Mouse (Mus musculus) CD8-positive naive resting alpha-beta T cell, adult 2 months (primary cell): ENCODE measurements around the gene Tmc8.
"Not testable (repeated sequence)": the region's sequence is repeated elsewhere in the genome, so short reads cannot be mapped to it uniquely, and the experiment has no call there.

Source experiments
- DNase-seq, 2 experiments: peaks; one replicate each; pipeline ENCODE4 v3.0.0; 2022; ENCODE audit warnings: low read depth in 2 of 2, low spot score in 2 of 2

Gene Tmc8

GRCm38 (mm10) chr11:117824060-117824969, 42.4 kb downstream of the Tmc8 start:
- DNase-seq, result peak; percentile 72 to 83

GRCm38 (mm10) chr11:117825333-117826101, 43.6 kb downstream of the Tmc8 start, which contains the start of the genes Afmid and Tk1:
TSS of gene Afmid (plus strand) at chr11:117825924.
TSS of gene Tk1 (minus strand) at chr11:117826092.
- DNase-seq, result no peak

- DNase-seq, result no peak
Measured at GRCm38 (mm10) chr11:117826164-117826563, 44.3 kb downstream of the Tmc8 start.

GRCm38 (mm10) chr11:117826916-117827315, 45.0 kb downstream of the Tmc8 start:
- no peak for DNase-seq

GRCm38 (mm10) chr11:117827386-117827785, 45.5 kb downstream of the Tmc8 start:
- no peak for DNase-seq

GRCm38 (mm10) chr11:117828149-117828887, 46.4 kb downstream of the Tmc8 start:
- peak; percentile 40 to 48 for DNase-seq

GRCm38 (mm10) chr11:117828888-117829604, 47.2 kb downstream of the Tmc8 start:
- no peak for DNase-seq

GRCm38 (mm10) chr11:117829671-117830215, 47.9 kb downstream of the Tmc8 start:
- DNase-seq, result no peak

GRCm38 (mm10) chr11:117830401-117830800, 48.5 kb downstream of the Tmc8 start:
- no peak for DNase-seq

GRCm38 (mm10) chr11:117832086-117832969, 50.5 kb downstream of the Tmc8 start:
- DNase-seq, result peak; percentile 88 to 94

- not testable (repeated sequence) for DNase-seq
Measured at GRCm38 (mm10) chr11:117833509-117833908, 51.6 kb downstream of the Tmc8 start.

- no peak for DNase-seq
Measured at GRCm38 (mm10) chr11:117834086-117834485, 52.2 kb downstream of the Tmc8 start.

- DNase-seq, result no peak
Measured at GRCm38 (mm10) chr11:117836306-117836705, 54.4 kb downstream of the Tmc8 start.

GRCm38 (mm10) chr11:117838572-117838971, 56.7 kb downstream of the Tmc8 start:
- DNase-seq, result no peak

GRCm38 (mm10) chr11:117839021-117839420, 57.1 kb downstream of the Tmc8 start:
- DNase-seq, result no peak

GRCm38 (mm10) chr11:117840910-117841309, 59.0 kb downstream of the Tmc8 start:
- no peak for DNase-seq
